Mouse (Mus musculus) forebrain, postnatal 0 days (tissue): ENCODE results near the gene Mrps36. TPM values are rescaled to one million over a fixed set of nuclear protein-coding genes. Genes with fewer than 3 reads are reported as not detected.
"Not testable (repeated sequence)": the region's sequence is repeated elsewhere in the genome, so short reads cannot be mapped to it uniquely, and the experiment has no call there.

Experiments
- ATAC-seq: fragments of 200-750 bp; cut with Nextera tagmentation; 2 replicates; pipeline ENCODE4 v1.8.0; 2017; ENCODE audit warnings: mild to moderate bottlenecking, moderate library complexity
- DNase-seq: peaks from one replicate; pipeline ENCODE4 v3.0.0-alpha.2; 2015
- H3K27ac ChIP-seq: fragments of 300-500 bp; sonication (generic); 2 replicates; pipeline ENCODE4 v1.5.1; 2014; ENCODE audit warnings: low read depth, mild to moderate bottlenecking, antibody characterized with exemption, low read length, moderate library complexity, mixed read lengths
- H3K27me3 ChIP-seq: fragments of 300-500 bp; sonication (generic); 2 replicates; pipeline ENCODE4 v1.6.1; 2014; ENCODE audit warnings: mild to moderate bottlenecking, low read length, mixed read lengths; ENCODE audit not compliant: insufficient read depth
- H3K36me3 ChIP-seq: fragments of 300-500 bp; sonication (generic); 2 replicates; pipeline ENCODE4 v1.6.1; 2014; ENCODE audit warnings: mild to moderate bottlenecking, moderate library complexity; ENCODE audit not compliant: insufficient read depth
- H3K4me1 ChIP-seq: fragments of 300-500 bp; sonication (generic); 2 replicates; pipeline ENCODE4 v1.6.1; 2014; ENCODE audit warnings: antibody characterized with exemption; ENCODE audit not compliant: insufficient read depth
- H3K4me2 ChIP-seq: fragments of 300-500 bp; sonication (generic); 2 replicates; pipeline ENCODE4 v1.6.1; 2014; ENCODE audit warnings: low read depth, mild to moderate bottlenecking, moderate library complexity
- H3K4me3 ChIP-seq: fragments of 300-500 bp; sonication (generic); 2 replicates; pipeline ENCODE4 v1.5.1; 2014; ENCODE audit warnings: low read depth, low read length, mixed read lengths
- H3K9ac ChIP-seq: fragments of 300-500 bp; sonication (generic); 2 replicates; pipeline ENCODE4 v1.6.1; 2014; ENCODE audit warnings: mild to moderate bottlenecking
- H3K9me3 ChIP-seq: fragments of 300-500 bp; sonication (generic); 2 replicates; pipeline ENCODE4 v1.6.1; 2016; ENCODE audit warnings: low read length
- CTCF ChIP-seq: sonication (generic); IDR thresholded peaks from 2 replicates; pipeline ENCODE4 v1.5.1; 2016; ENCODE audit warnings: antibody characterized with exemption, control low read depth, low read depth
- WGBS: fragments of 180-500 bp; shearing (Covaris S2); extraction: QIAGEN DNeasy Blood & Tissue Kit; methylation state at CpG from one replicate; pipeline ENCODE4 v1.1.7; 2014; 5-methylcytosine and 5-hydroxymethylcytosine counted together
- polyA plus RNA-seq: library from polyadenylated mRNA; unstranded; fragments of >200 nt; fragmentation: Nextera tagmentation; extraction: Ambion mirVana; gene quantifications from 2 replicates; pipeline ENCODE4 v1.2.1, GENCODE M21; 2015
- total RNA-seq: library from RNA; depleted of rRNA; stranded (reverse); fragments of >200 nt; gene quantifications from 2 replicates; pipeline ENCODE4 v1.2.3, GENCODE M21; 2014; rRNA removed

The Mrps36 gene
- total RNA-seq (33.0 and 63.9 TPM in 2 replicates), polyA plus RNA-seq (151 and 181 TPM in 2 replicates)

DNA sequence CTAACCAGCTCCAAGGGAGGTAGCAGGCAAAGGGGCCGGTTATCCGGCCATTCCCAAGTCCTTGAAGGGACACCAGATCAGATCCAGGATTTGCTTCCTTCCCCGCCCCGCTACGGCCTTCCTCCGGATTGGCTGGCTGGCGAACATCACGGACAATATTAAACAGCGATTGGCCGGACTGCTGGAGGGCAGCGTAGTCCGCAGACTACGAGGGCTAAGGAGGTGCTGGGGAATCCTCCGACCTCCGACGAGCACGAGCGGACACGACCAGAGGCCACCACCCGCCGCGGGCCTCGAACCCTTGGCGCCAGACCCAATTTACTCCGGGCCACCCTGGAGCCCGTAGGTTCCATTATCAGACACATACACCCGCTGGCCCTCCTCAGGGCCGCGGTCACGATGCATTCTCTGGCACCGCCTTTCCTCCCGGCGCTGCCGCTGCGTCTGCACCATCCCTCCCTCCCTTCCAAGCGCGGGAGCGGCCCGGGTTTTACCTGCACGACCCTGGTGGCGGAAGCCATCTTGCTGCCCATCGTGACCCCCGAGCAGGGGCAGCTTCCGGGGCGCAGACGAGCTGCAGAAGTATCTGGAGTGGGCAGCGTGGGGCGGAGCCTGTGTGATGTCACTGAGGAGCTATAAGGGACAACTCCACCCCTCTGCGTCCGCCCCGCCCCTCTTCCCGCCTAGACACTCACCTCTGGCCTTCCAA is at the start of gene Mrps36:
Gene Mrps36, minus strand, starts transcription at position 624 of the 709 bp plus-strand sequence.
- Histone ChIP-seq H3K27ac (peak within 1 kb of the TSS; percentile 92), H3K4me2 (peak within 1 kb of the TSS; percentile 51), H3K9me3 (no peaks in the 10 kb centered on the region), H3K27me3 (no peaks in the 10 kb centered on the region), H3K4me3 (peak within 1 kb of the TSS; percentile 85), H3K36me3 (no peaks in the 10 kb centered on the region), H3K9ac (peak within 1 kb of the TSS; percentile 90), H3K4me1 (no peaks in the 10 kb centered on the region; the same call in 1 of the 2 replicates)
- no peak for TF ChIP-seq CTCF
- ATAC-seq (peak; percentile 96), DNase-seq (peak; percentile 89)
- WGBS: 1% methylated on average over 51 of the region's 52 CpGs

DNA sequence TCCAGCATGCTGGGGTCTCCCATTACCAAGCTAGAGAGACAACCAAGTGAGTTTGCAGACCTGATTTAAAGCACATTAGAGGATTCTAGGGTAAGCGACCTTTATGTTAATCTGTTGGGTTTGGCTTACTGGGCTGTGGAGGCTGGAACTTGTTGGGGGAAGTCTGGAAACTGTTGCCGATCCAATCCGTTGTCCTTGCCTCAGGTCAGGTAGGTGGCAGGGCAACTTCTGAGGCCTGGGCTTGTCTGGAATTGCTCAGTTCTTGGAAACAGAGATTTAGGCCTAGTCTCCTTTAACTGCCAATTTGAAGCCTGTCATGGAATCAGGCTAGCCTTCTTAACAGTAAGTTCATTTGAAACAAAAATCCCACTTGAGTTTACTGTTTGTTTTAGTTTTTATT is 44.6 kb upstream of the Mrps36 start:
- no peaks in the 10 kb centered on the region for H3K36me3 ChIP-seq
- 87% methylated on average over 3 of the region's 3 CpGs for WGBS
- H3K27me3 ChIP-seq: no peaks in the 10 kb centered on the region
- H3K4me1 ChIP-seq: no peaks in the 10 kb centered on the region
- H3K9ac ChIP-seq: no peak overlapping the region
- no peaks in the 10 kb centered on the region for H3K9me3 ChIP-seq
- H3K4me2 ChIP-seq: no peak overlapping the region
- ATAC-seq: no peak
- no peak overlapping the region for H3K27ac ChIP-seq
- TF ChIP-seq CTCF: no peak
- no peak overlapping the region for H3K4me3 ChIP-seq
- no peak for DNase-seq

DNA sequence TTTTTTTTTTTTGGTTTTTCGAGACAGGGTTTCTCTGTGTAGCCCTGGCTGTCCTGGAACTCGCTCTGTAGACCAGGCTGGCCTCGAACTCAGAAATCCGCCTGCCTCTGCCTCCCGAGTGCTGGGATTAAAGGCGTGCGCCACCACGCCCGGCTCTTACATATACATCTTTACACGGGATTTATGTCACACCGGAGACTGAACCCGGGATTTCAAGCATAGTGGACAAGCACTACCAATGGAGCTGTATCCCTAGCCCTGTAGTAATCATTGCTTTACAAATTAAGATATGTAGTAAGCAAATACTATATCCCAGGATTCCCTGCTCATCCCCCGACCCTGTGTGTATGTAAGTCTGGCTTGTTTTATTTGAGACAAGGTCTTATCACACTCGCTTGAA is 43.6 kb upstream of the Mrps36 start:
- not testable (repeated sequence) for ATAC-seq, H3K27me3 ChIP-seq, H3K27ac ChIP-seq, H3K4me3 ChIP-seq, H3K4me1 ChIP-seq, H3K36me3 ChIP-seq, DNase-seq, H3K9me3 ChIP-seq, H3K9ac ChIP-seq, H3K4me2 ChIP-seq
- WGBS: 96% methylated on average over 11 of the region's 14 CpGs

GRCm38 (mm10) chr13:100787316-100788010 is 43.0 kb upstream of the Mrps36 start:
- Histone ChIP-seq H3K27me3 (no peaks in the 10 kb centered on the region), H3K4me2 (no peak overlapping the region), H3K9ac (no peak overlapping the region), H3K4me3 (no peak overlapping the region), H3K9me3 (no peaks in the 10 kb centered on the region), H3K4me1 (no peaks in the 10 kb centered on the region), H3K27ac (no peak overlapping the region), H3K36me3 (no peaks in the 10 kb centered on the region)
- 79% methylated on average over 6 of the region's 6 CpGs for WGBS
- TF ChIP-seq CTCF: no peak
- no peak for ATAC-seq
- no peak for DNase-seq

GRCm38 (mm10) chr13:100786414-100786867 is 42.0 kb upstream of the Mrps36 start, which contains the start of gene Ccnb1:
Gene Ccnb1 (minus strand): TSS chr13:100786570.
- Histone ChIP-seq H3K36me3 (no peaks in the 10 kb centered on the region), H3K4me3 (peak within 1 kb of the TSS; percentile 59), H3K9me3 (no peaks in the 10 kb centered on the region), H3K4me1 (no peaks in the 10 kb centered on the region), H3K4me2 (peak within 1 kb of the TSS; percentile 100), H3K27me3 (no peaks in the 10 kb centered on the region), H3K9ac (peak within 1 kb of the TSS; percentile 51), H3K27ac (no peak within 1 kb of the TSS)
- TF ChIP-seq CTCF: peak; percentile 49
- peak; percentile 100 for ATAC-seq
- whole genome bisulfite sequencing: under 1% methylated on average over 35 of the region's 35 CpGs
- peak; percentile 96 for DNase-seq

DNA sequence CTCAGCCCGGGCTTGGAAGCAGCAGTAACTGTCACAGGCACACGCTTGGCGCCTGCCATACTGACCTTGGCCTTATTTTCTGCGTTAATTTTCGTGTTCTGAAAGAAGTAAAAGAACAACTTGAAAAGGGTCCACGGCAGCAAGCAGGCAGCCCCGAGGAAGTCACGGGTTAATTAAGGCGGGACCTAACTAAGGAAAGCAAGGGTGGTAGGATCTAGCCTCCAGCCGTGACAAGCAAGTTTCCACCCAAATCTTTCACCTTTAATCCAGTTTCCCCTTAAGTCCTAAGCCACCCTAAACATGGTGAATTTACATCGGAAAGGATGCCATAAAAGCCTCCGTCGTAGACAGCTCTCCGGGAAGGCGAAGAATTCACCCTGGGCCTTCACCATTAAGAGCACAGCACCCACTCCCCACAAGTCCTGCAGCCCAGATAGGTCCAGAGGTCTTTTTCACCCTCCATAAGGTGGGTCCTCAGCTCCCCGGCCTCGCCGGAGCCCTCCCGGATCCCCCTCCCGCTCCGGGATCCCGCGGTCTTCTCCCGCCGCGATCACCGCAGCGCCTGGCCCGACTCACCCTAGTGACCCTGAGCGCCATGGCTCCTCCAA is 41.5 kb upstream of the Mrps36 start:
- Histone ChIP-seq H3K4me3 (peak overlapping the region; percentile 59), H3K27me3 (no peaks in the 10 kb centered on the region), H3K9me3 (no peaks in the 10 kb centered on the region), H3K27ac (no peak overlapping the region), H3K36me3 (no peaks in the 10 kb centered on the region), H3K9ac (peak overlapping the region; percentile 37), H3K4me2 (peak overlapping the region; percentile 100), H3K4me1 (no peaks in the 10 kb centered on the region)
- no peak for TF ChIP-seq CTCF
- DNase-seq (no peak), ATAC-seq (peak; percentile 2)
- WGBS: under 1% methylated on average over 30 of the region's 30 CpGs
